Mouse (Mus musculus): Measurements from ENCODE around the gene Pfkm. TPM values are rescaled to one million over a fixed set of nuclear protein-coding genes. Genes with fewer than 3 reads are reported as not detected.

Pfkm gene
- polyA plus RNA-seq, 1 experiment from 2014 or later = 86.7 TPM

DNA sequence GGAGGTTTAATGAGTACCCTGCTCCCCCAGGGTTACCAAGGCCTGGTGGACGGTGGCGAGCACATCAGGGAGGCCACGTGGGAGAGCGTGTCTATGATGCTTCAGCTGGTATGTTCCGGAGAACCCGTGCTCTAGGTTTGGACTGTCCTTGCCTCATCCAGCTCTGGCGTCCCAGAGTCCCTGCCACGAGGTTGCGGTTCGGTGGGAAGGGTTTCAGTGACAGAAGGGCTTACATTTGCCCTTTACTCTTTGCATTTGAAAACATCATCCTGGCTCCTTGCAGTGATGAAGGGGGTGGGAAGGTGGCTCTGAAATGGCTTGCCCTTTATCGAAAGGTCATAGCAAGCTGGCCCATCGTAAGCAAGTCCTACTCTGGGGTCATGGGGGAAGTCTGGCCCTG lies 27.0 kb downstream of the Pfkm start:
- Histone ChIP-seq H3K9ac (no peak overlapping the region), H3K4me3 (no peak overlapping the region), H3K4me2 (no peak overlapping the region), H3K4me1 (peaks cover 17% of the 10 kb centered on the region), H3K9me3 (no peaks in the 10 kb centered on the region), H3K27ac (replicated peaks) (no peak overlapping the region), H3K27me3 (replicated peaks) (no peaks in the 10 kb centered on the region), H3K36me3 (peaks cover 92% of the 10 kb centered on the region)
- 86% methylated on average over 12 of the region's 12 CpGs for WGBS
- no peak for ATAC-seq (ENCODE audit: extremely low read depth, insufficient number of reproducible peaks, low FRiP score, low TSS enrichment)

GRCm38 (mm10) chr15:98120831-98121230 lies 28.4 kb downstream of the Pfkm start:
- H3K36me3 ChIP-seq = peaks cover 94% of the 10 kb centered on the region
- ATAC-seq (ENCODE audit: extremely low read depth, insufficient number of reproducible peaks, low FRiP score, low TSS enrichment) = no peak
- no peaks in the 10 kb centered on the region for H3K9me3 ChIP-seq
- no peak overlapping the region for H3K27ac ChIP-seq (replicated peaks)
- WGBS = 89% methylated on average over 20 of the region's 20 CpGs
- no peaks in the 10 kb centered on the region for H3K27me3 ChIP-seq (replicated peaks)
- H3K9ac ChIP-seq = no peak overlapping the region
- H3K4me2 ChIP-seq = no peak overlapping the region
- H3K4me1 ChIP-seq = peaks cover 4% of the 10 kb centered on the region
- no peak overlapping the region for H3K4me3 ChIP-seq

GRCm38 (mm10) chr15:98131001-98131400 lies 38.6 kb downstream of the Pfkm start:
- 88% methylated on average over 4 of the region's 4 CpGs for WGBS
- Histone ChIP-seq H3K36me3 (peaks cover 100% of the 10 kb centered on the region), H3K27ac (replicated peaks) (no peak overlapping the region), H3K27me3 (replicated peaks) (no peaks in the 10 kb centered on the region), H3K9ac (no peak overlapping the region), H3K4me3 (no peak overlapping the region), H3K4me1 (no peaks in the 10 kb centered on the region), H3K9me3 (no peaks in the 10 kb centered on the region), H3K4me2 (no peak overlapping the region)
- no peak for ATAC-seq (ENCODE audit: extremely low read depth, insufficient number of reproducible peaks, low FRiP score, low TSS enrichment)

GRCm38 (mm10) chr15:98131451-98131850 lies 39.1 kb downstream of the Pfkm start:
- peaks cover 100% of the 10 kb centered on the region for H3K36me3 ChIP-seq
- 83% methylated on average over 7 of the region's 7 CpGs for WGBS
- no peak overlapping the region for H3K9ac ChIP-seq
- H3K4me3 ChIP-seq = no peak overlapping the region
- H3K4me1 ChIP-seq = no peaks in the 10 kb centered on the region
- ATAC-seq (ENCODE audit: extremely low read depth, insufficient number of reproducible peaks, low FRiP score, low TSS enrichment) = no peak
- H3K9me3 ChIP-seq = no peaks in the 10 kb centered on the region
- H3K27me3 ChIP-seq (replicated peaks) = no peaks in the 10 kb centered on the region
- no peak overlapping the region for H3K27ac ChIP-seq (replicated peaks)
- no peak overlapping the region for H3K4me2 ChIP-seq

DNA sequence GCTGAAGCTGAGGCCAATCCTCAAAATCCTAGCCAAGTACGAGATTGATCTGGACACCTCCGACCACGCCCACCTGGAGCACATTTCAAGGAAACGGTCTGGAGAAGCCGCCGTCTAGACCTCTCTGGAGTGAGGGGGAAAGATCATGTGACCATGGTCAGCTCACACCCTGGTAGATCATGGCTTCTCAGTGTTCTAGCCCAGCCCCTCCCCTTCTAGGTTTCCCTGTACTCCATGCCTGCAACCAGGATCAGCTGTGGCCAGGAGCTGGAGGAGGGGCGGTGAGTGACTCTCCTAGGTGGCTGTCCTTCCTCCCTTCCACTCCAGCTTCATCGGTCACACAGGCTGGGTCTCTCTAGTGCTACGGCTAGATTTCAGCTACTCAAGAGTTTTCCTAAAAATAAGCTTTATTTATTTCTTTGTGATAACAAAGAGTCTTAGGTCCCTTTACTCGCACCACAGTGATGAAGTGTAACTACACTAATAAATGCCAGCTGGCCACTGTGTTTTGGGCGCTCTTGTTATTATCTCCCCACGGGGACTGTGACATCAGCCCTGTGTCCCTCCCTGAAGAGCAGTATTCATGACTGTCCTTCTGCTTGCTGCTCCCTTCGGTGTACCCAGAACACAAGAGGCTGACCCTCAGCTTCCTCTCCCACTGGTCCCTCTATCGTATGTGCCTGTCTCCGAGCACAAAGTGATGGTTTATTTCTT lies 39.7 kb downstream of the Pfkm start:
- no peaks in the 10 kb centered on the region for H3K9me3 ChIP-seq

GRCm38 (mm10) chr15:98133471-98133870 lies 41.1 kb downstream of the Pfkm start:
- H3K4me2 ChIP-seq = no peak overlapping the region
- no peaks in the 10 kb centered on the region for H3K4me1 ChIP-seq
- H3K36me3 ChIP-seq = peaks cover 100% of the 10 kb centered on the region
- no peak for ATAC-seq (ENCODE audit: extremely low read depth, insufficient number of reproducible peaks, low FRiP score, low TSS enrichment)
- H3K27me3 ChIP-seq (replicated peaks) = no peaks in the 10 kb centered on the region
- H3K27ac ChIP-seq (replicated peaks) = no peak overlapping the region
- no peak overlapping the region for H3K4me3 ChIP-seq
- H3K9me3 ChIP-seq = no peaks in the 10 kb centered on the region
- no peak overlapping the region for H3K9ac ChIP-seq
- WGBS = 86% methylated on average over 3 of the region's 3 CpGs

More for the DNA sequence above, 39.7 kb downstream of the Pfkm start:
- 79% methylated on average over 15 of the region's 15 CpGs for WGBS
- Histone ChIP-seq H3K27me3 (replicated peaks) (no peaks in the 10 kb centered on the region), H3K4me2 (no peak overlapping the region), H3K9ac (no peak overlapping the region), H3K4me1 (no peaks in the 10 kb centered on the region), H3K4me3 (no peak overlapping the region), H3K36me3 (peaks cover 100% of the 10 kb centered on the region), H3K27ac (replicated peaks) (no peak overlapping the region)
- ATAC-seq (ENCODE audit: extremely low read depth, insufficient number of reproducible peaks, low FRiP score, low TSS enrichment) = no peak

DNA sequence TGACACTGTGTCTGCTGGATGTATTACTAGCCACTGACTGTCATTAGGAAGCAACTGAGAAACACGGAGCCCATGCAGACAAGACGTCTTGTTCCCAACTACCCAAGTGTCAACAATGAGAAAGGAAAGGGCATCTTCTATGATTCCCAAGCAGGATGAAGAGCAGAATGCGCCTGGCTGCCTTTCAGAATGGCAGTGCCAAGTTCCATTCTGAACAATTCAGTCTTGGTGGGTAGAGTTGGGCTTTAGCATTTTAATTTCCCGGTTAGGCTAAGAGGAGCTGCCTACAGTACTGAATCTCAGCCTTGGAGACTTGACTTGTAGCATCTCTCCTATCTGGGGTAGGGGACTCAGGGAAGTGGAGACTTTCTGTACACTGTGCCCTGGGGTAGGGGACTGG lies 41.6 kb downstream of the Pfkm start:
- Histone ChIP-seq H3K9me3 (no peaks in the 10 kb centered on the region), H3K27ac (replicated peaks) (no peak overlapping the region), H3K4me3 (no peak overlapping the region), H3K4me2 (no peak overlapping the region), H3K9ac (no peak overlapping the region), H3K4me1 (no peaks in the 10 kb centered on the region), H3K36me3 (peaks cover 100% of the 10 kb centered on the region), H3K27me3 (replicated peaks) (no peaks in the 10 kb centered on the region)
- WGBS = 87% methylated on average over 4 of the region's 4 CpGs
- ATAC-seq (ENCODE audit: extremely low read depth, insufficient number of reproducible peaks, low FRiP score, low TSS enrichment) = no peak

GRCm38 (mm10) chr15:98134666-98135065 lies 42.3 kb downstream of the Pfkm start:
- H3K9me3 ChIP-seq = no peaks in the 10 kb centered on the region
- WGBS = 77% methylated on average over 3 of the region's 3 CpGs
- H3K4me2 ChIP-seq = no peak overlapping the region
- H3K4me1 ChIP-seq = no peaks in the 10 kb centered on the region
- no peak overlapping the region for H3K27ac ChIP-seq (replicated peaks)
- H3K27me3 ChIP-seq (replicated peaks) = no peaks in the 10 kb centered on the region
- peaks cover 100% of the 10 kb centered on the region for H3K36me3 ChIP-seq
- no peak for ATAC-seq (ENCODE audit: extremely low read depth, insufficient number of reproducible peaks, low FRiP score, low TSS enrichment)
- no peak overlapping the region for H3K4me3 ChIP-seq
- H3K9ac ChIP-seq = no peak overlapping the region

DNA sequence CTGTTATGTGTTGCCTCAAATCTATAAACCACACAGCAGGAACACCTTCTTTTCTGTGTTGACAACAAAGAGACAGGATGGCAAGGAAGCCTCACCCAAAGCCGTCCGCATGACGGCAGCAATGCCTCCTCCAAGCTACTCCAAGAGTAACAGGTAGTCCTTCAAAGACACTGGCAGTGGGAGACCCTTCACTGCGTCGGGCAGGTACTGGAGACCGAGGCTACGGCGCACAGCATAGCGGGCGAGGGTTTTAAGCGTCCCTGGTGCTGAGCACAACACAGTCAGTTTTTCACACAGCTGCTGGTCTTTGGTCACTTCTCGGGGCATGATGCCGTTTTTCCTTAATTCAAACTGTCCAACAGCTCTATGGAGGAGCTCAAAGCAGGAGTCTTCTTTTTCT lies 43.3 kb downstream of the Pfkm start:
- H3K9me3 ChIP-seq = no peaks in the 10 kb centered on the region
- no peak overlapping the region for H3K4me3 ChIP-seq
- no peak overlapping the region for H3K9ac ChIP-seq
- peaks cover 100% of the 10 kb centered on the region for H3K36me3 ChIP-seq
- no peak overlapping the region for H3K27ac ChIP-seq (replicated peaks)
- WGBS = 89% methylated on average over 13 of the region's 13 CpGs
- H3K4me1 ChIP-seq = no peaks in the 10 kb centered on the region
- ATAC-seq (ENCODE audit: extremely low read depth, insufficient number of reproducible peaks, low FRiP score, low TSS enrichment) = no peak
- H3K27me3 ChIP-seq (replicated peaks) = no peaks in the 10 kb centered on the region
- no peak overlapping the region for H3K4me2 ChIP-seq

DNA sequence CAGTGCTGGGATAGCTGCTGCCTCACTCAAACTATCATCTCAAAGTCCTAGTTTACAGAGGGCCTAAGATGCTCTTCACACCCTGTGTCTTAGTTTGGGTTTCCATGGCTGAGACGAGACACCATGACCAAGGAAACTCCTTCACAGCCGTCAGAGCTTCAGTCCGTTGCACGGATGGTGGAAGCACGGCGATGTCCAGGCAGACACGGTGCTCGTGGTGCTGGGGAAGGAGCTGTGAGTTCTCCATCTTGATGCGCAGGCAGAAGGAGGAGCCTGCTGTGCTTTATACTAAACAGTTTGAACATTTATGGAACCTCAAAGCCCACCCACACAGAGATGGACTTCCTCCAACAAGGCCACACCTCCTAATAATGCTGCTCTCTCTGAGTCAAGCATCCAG lies 44.5 kb downstream of the Pfkm start:
- ATAC-seq (ENCODE audit: extremely low read depth, insufficient number of reproducible peaks, low FRiP score, low TSS enrichment) = no peak
- H3K4me1 ChIP-seq = no peaks in the 10 kb centered on the region
- H3K4me3 ChIP-seq = no peak overlapping the region
- 87% methylated on average over 9 of the region's 9 CpGs for WGBS
- no peak overlapping the region for H3K27ac ChIP-seq (replicated peaks)
- no peaks in the 10 kb centered on the region for H3K9me3 ChIP-seq
- H3K9ac ChIP-seq = no peak overlapping the region
- no peak overlapping the region for H3K4me2 ChIP-seq
- peaks cover 99% of the 10 kb centered on the region for H3K36me3 ChIP-seq
- no peaks in the 10 kb centered on the region for H3K27me3 ChIP-seq (replicated peaks)

- WGBS = 86% methylated on average over 7 of the region's 7 CpGs
- no peak overlapping the region for H3K4me3 ChIP-seq
- no peak overlapping the region for H3K4me2 ChIP-seq
- no peak overlapping the region for H3K27ac ChIP-seq (replicated peaks)
- H3K4me1 ChIP-seq = peaks cover 10% of the 10 kb centered on the region
- ATAC-seq (ENCODE audit: extremely low read depth, insufficient number of reproducible peaks, low FRiP score, low TSS enrichment) = no peak
- H3K9me3 ChIP-seq = no peaks in the 10 kb centered on the region
- H3K27me3 ChIP-seq (replicated peaks) = no peaks in the 10 kb centered on the region
- no peak overlapping the region for H3K9ac ChIP-seq
- peaks cover 79% of the 10 kb centered on the region for H3K36me3 ChIP-seq
Measured at GRCm38 (mm10) chr15:98139763-98140162, 47.4 kb downstream of the Pfkm start.

DNA sequence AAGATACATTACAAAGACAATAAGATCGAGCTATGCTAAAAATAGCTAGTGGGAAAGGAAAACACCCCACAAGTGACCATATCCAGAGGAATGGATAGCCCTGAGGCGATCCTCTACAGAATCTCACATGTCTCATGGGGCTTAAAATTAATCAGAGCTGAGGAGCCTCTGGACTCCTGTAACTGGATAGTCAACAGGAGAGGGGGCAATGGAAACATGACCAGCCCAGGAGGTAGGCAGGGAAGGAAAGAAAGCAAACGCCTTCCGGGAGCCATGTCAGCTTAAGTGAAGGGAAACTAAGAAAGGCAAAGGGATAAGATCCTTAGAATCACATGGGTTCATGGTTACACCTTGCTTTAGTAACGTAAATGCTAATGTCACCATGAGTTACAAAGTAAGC lies 48.4 kb downstream of the Pfkm start:
- H3K4me1 ChIP-seq = peaks cover 13% of the 10 kb centered on the region
- no peak overlapping the region for H3K27ac ChIP-seq (replicated peaks)
- 86% methylated on average over 5 of the region's 5 CpGs for WGBS
- no peaks in the 10 kb centered on the region for H3K9me3 ChIP-seq
- H3K9ac ChIP-seq = no peak overlapping the region
- H3K4me3 ChIP-seq = no peak overlapping the region
- H3K27me3 ChIP-seq (replicated peaks) = no peaks in the 10 kb centered on the region
- ATAC-seq (ENCODE audit: extremely low read depth, insufficient number of reproducible peaks, low FRiP score, low TSS enrichment) = no peak
- no peak overlapping the region for H3K4me2 ChIP-seq
- peaks cover 68% of the 10 kb centered on the region for H3K36me3 ChIP-seq
